Mouse (Mus musculus) mouse embryonic stem cell (cell line): ENCODE results near the gene Slc25a29.
"Not testable (repeated sequence)": the region's sequence is repeated elsewhere in the genome, so short reads cannot be mapped to it uniquely, and the experiment has no call there.

Source experiments
- in situ Hi-C, 2 experiments: fragments of 300-500 bp; cut with MboI; formaldehyde crosslinking; loops; 1 replicate in 1 of 2; 3 replicates in 1 of 2; pipeline ENCODE4 v1.14.3; 2019 to 2020; ENCODE audit warnings: low sequenced_read_pairs in 2 of 2, low pct_unique_long_range_greater_than_20kb in 1 of 2, mixed read lengths in 1 of 2; ENCODE audit not compliant: unreplicated experiment in 1 of 2

Gene Slc25a29

GRCm38 (mm10) chr12:108835840-108836409 is at the start of gene Slc25a29, which contains the start of gene Slc25a47:
Gene Slc25a29 (minus strand): TSS chr12:108835883.
Gene Slc25a47 (plus strand): TSS chr12:108836046.
- in situ Hi-C loops, result no loop called here

- in situ Hi-C loops, result no loop called here
Observed at GRCm38 (mm10) chr12:108882776-108883175, 47.1 kb upstream of the Slc25a29 start.

- in situ Hi-C loops, result no loop called here
Observed at GRCm38 (mm10) chr12:108881192-108881591, 45.5 kb upstream of the Slc25a29 start.

- in situ Hi-C loops, result no loop called here
Observed at GRCm38 (mm10) chr12:108880606-108881005, 44.9 kb upstream of the Slc25a29 start.

GRCm38 (mm10) chr12:108879138-108879537 is 43.5 kb upstream of the Slc25a29 start:
- in situ Hi-C loops, result no loop called here

- in situ Hi-C loops, result no loop called here
Observed at GRCm38 (mm10) chr12:108873122-108873521, 37.4 kb upstream of the Slc25a29 start.

- in situ Hi-C loops, result no loop called here
Observed at GRCm38 (mm10) chr12:108869575-108869974, 33.9 kb upstream of the Slc25a29 start.

GRCm38 (mm10) chr12:108865007-108865494 is 29.4 kb upstream of the Slc25a29 start:
- in situ Hi-C loops, result no loop called here

- in situ Hi-C loops, result no loop called here
Observed at GRCm38 (mm10) chr12:108858486-108858885, 22.8 kb upstream of the Slc25a29 start.

- in situ Hi-C loops, result no loop called here
Observed at GRCm38 (mm10) chr12:108857589-108858184, 22.0 kb upstream of the Slc25a29 start.

- in situ Hi-C loops, result no loop called here
Observed at GRCm38 (mm10) chr12:108857109-108857508, 21.4 kb upstream of the Slc25a29 start.

GRCm38 (mm10) chr12:108856186-108856585 is 20.5 kb upstream of the Slc25a29 start:
- in situ Hi-C loops, result no loop called here

GRCm38 (mm10) chr12:108855081-108855480 is 19.4 kb upstream of the Slc25a29 start:
- in situ Hi-C loops, result no loop called here

- in situ Hi-C loops, result no loop called here
Observed at GRCm38 (mm10) chr12:108852822-108853221, 17.1 kb upstream of the Slc25a29 start.

GRCm38 (mm10) chr12:108850886-108851285 is 15.2 kb upstream of the Slc25a29 start:
- in situ Hi-C loops, result no loop called here

GRCm38 (mm10) chr12:108850129-108850528 is 14.4 kb upstream of the Slc25a29 start:
- in situ Hi-C loops, result no loop called here

GRCm38 (mm10) chr12:108849488-108850022 is 13.9 kb upstream of the Slc25a29 start:
- in situ Hi-C loops, result no loop called here

GRCm38 (mm10) chr12:108848033-108848432 is 12.3 kb upstream of the Slc25a29 start:
- in situ Hi-C loops, result not testable (repeated sequence)

- in situ Hi-C loops, result no loop called here
Observed at GRCm38 (mm10) chr12:108842663-108843062, 7.0 kb upstream of the Slc25a29 start.

GRCm38 (mm10) chr12:108841181-108841580 is 5.5 kb upstream of the Slc25a29 start:
- in situ Hi-C loops, result no loop called here
